Mouse (Mus musculus) E14TG2a.4 (cell line): ENCODE results near the gene Spg21.
A peak's percentile ranks its signal among the peaks of the same experiment; 100 is the strongest.

ENCODE experiments used
- H3K27me3 ChIP-seq: 2 replicates; pipeline ENCODE4 v1.6.1; 2014; ENCODE audit warnings: low read length, control low read depth; ENCODE audit not compliant: insufficient read depth
- H3K36me3 ChIP-seq: 2 replicates; pipeline ENCODE4 v1.6.1; 2014; ENCODE audit warnings: low read length, control low read depth; ENCODE audit not compliant: insufficient read depth
- H3K4me1 ChIP-seq: replicated peaks from 2 replicates; pipeline ENCODE4 v1.6.1; 2014; ENCODE audit warnings: low read depth, low read length, control low read depth
- H3K4me3 ChIP-seq: replicated peaks from 2 replicates; pipeline ENCODE4 v1.5.1; 2014; ENCODE audit warnings: mild to moderate bottlenecking, low read length
- H3K9me3 ChIP-seq: 2 replicates; pipeline ENCODE4 v1.6.1; 2014; ENCODE audit warnings: low read length, control low read depth
- CTCF ChIP-seq: conservative IDR thresholded peaks from 2 replicates; pipeline ENCODE4 v1.5.1; 2014; ENCODE audit warnings: low read length
- NANOG ChIP-seq: IDR thresholded peaks from 2 replicates; pipeline ENCODE4 v1.6.1; 2014; ENCODE audit warnings: borderline replicate concordance, low read length, mixed read lengths
- POU5F1 ChIP-seq: IDR thresholded peaks from 2 replicates; pipeline ENCODE4 v1.6.1; 2014; ENCODE audit warnings: low read length, borderline replicate concordance

Gene Spg21

DNA sequence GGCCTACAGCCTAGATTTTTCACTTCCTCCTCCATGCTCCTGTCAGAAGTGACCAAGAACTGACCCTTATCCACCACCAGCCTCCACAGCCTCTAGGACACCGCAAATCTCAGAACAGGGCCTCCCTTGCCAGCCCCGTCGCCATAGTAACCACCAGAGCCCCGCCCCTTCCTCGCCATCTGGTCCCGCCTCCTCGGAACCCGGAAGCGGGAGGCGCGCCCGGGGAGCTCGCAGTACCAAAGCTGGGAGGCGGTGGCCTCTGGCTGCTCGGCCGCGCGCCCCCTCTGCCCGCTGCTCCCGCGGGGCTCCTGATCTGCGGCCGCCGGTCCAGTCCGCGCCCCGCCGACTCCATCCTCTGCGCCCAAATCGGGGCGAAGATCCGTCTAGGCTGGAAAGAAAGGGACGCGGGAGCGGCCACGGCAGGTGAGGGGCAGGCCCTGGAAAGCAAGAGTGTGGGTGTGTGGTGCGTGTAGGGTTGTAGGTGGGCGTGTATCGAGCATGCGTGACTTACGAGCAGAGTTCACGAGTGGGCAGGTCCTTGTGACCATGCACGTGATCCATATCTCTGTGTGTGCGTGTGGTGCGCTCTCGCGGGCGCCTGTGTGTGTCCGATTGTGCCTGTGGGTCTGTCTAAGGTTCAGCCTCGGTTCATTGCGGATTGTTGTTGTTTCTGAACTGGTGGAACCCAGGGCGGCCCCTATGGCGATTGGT lies at the start of gene Spg21:
Gene Spg21, plus strand, starts transcription at position 216 of the 711 bp plus-strand sequence.
- H3K4me3 ChIP-seq, result peak within 1 kb of the TSS; percentile 95
- H3K9me3 ChIP-seq, result no peaks in the 10 kb centered on the region
- no peaks in the 10 kb centered on the region for H3K27me3 ChIP-seq
- peaks cover 10% of the 10 kb centered on the region for H3K36me3 ChIP-seq
- TF ChIP-seq NANOG, result no peak
- no peak for TF ChIP-seq POU5F1
- no peak for TF ChIP-seq CTCF
- H3K4me1 ChIP-seq, result peaks cover 16% of the 10 kb centered on the region

GRCm38 (mm10) chr9:65411326-65411725 lies 49.4 kb upstream of the Spg21 start:
- H3K4me3 ChIP-seq, result no peak overlapping the region
- H3K36me3 ChIP-seq, result no peaks in the 10 kb centered on the region
- H3K4me1 ChIP-seq, result 0 out of 2 replicates have a peak, but pooled peaks cover 5% of the 10 kb centered on the region
- peaks cover 21% of the 10 kb centered on the region for H3K27me3 ChIP-seq
- TF ChIP-seq CTCF, result no peak
- TF ChIP-seq NANOG, result no peak
- TF ChIP-seq POU5F1, result no peak
- no peaks in the 10 kb centered on the region for H3K9me3 ChIP-seq

GRCm38 (mm10) chr9:65417738-65418137 lies 43.0 kb upstream of the Spg21 start:
- Histone ChIP-seq H3K27me3 (peaks cover 6% of the 10 kb centered on the region), H3K4me3 (no peak overlapping the region), H3K36me3 (no peaks in the 10 kb centered on the region), H3K4me1 (0 out of 2 replicates have a peak, but pooled peaks cover 1% of the 10 kb centered on the region), H3K9me3 (no peaks in the 10 kb centered on the region)
- no peak for TF ChIP-seq NANOG
- TF ChIP-seq POU5F1, result no peak
- no peak for TF ChIP-seq CTCF

DNA sequence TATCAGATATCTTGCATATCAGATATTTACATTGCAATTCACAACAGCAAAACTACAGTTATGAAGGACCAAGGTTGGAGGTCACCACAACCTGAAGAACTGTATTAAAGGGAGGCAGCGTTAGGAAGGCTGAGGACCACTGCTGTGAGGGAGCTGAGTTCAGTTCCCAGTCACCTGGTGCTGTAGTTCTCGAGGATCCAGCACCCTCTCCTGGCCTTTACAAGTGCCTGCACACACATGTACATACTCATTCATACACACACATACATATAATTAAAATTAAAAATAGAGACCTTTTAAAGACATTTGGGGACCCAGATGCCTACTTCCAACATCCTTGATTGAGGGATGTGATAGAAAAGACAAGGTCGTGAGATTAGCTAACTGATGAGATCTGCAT lies 41.1 kb upstream of the Spg21 start:
- H3K27me3 ChIP-seq, result no peaks in the 10 kb centered on the region; the same call in 1 of the 2 replicates
- TF ChIP-seq POU5F1, result no peak
- TF ChIP-seq CTCF, result 0 out of 2 replicates have a peak, but pooled peaks have one; percentile 1
- peaks cover 15% of the 10 kb centered on the region for H3K4me1 ChIP-seq
- H3K4me3 ChIP-seq, result no peak overlapping the region
- H3K36me3 ChIP-seq, result no peaks in the 10 kb centered on the region
- no peaks in the 10 kb centered on the region for H3K9me3 ChIP-seq

DNA sequence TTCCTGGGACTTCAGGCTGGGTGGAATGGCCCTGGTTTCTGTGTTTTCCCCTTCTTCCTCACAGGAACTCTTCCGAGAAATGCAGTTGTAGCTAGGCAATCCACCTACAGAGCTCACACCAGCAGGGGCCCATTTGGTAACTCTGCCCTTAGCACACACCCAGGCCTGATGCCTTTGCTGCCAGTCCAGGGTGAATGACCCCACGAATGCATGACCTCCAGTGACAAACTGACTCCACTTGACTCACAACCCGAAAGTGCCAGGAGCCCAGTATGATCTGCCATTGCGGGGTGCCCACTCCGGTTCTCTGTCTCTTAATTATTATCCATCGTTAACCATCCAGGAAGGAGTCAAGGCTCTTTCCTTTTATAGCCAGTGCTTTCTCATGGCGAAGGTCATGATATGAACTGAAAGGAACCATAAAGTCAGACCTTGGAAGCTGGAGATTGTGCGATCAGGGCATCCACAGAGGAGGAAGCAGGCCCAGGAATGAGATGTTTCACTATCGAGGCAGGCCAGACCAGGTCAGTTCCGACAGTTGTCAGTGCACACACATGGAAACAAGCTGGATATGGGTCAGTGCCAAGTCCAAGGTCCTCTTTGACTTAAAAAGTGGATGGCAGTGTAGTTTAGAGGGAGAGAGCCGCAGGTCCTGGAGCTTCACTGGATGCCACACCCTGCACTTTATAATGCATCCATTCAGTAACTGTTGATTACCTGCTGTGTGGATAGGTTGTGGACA lies 37.8 kb upstream of the Spg21 start, which contains the start of gene Slc51b:
Gene Slc51b, minus strand, starts transcription at position 196 of the 742 bp plus-strand sequence.
- Histone ChIP-seq H3K4me1 (peaks cover 18% of the 10 kb centered on the region), H3K9me3 (no peaks in the 10 kb centered on the region), H3K36me3 (no peaks in the 10 kb centered on the region), H3K4me3 (no peak within 1 kb of the TSS), H3K27me3 (no peaks in the 10 kb centered on the region)
- TF ChIP-seq POU5F1, result no peak
- TF ChIP-seq NANOG, result no peak
- TF ChIP-seq CTCF, result no peak

DNA sequence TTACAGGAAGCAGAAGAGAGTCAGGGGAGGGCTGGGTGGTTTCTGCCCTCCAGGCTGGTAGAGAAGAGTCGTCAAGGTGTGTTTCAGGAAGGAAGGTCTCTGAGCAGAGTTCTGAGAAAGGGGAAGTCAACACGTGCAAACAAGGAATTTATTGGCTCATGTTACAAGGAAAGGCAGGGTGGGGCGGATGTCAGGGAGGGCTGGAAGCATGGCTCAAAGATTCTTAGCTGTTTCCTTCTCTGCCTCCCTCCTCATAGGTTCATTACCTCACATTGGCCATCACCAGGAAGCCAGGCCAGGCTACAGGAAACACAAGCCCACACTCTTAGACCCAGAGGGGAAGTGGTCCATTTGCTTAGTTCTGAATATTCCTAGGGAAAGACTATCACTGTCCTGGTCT lies 36.4 kb upstream of the Spg21 start:
- Histone ChIP-seq H3K4me1 (peaks cover 18% of the 10 kb centered on the region), H3K36me3 (no peaks in the 10 kb centered on the region), H3K4me3 (no peak overlapping the region), H3K9me3 (no peaks in the 10 kb centered on the region), H3K27me3 (no peaks in the 10 kb centered on the region)
- TF ChIP-seq POU5F1 (no peak), CTCF (no peak), NANOG (no peak)

DNA sequence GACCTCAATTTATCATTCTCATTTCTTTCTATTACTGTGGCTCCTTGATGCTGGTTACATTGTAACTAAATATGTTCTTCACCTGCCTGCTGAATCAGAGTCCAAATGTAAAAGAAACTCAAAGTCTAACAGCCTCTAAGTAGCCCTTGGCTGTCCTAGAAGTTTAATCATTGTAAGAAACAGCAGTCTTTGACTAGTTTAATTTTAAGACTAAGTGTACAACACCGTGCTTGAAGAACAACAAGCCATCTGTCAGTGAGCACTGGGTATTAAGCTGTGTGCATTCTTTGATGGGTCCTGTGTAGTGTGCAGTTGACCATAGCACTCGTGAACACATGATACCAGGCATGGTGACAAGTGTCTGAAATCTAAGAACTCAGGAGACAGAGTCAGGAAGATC lies 33.2 kb upstream of the Spg21 start:
- Histone ChIP-seq H3K36me3 (no peaks in the 10 kb centered on the region), H3K4me1 (peaks cover 24% of the 10 kb centered on the region), H3K27me3 (no peaks in the 10 kb centered on the region), H3K4me3 (no peak overlapping the region), H3K9me3 (no peaks in the 10 kb centered on the region)
- TF ChIP-seq POU5F1 (no peak), NANOG (no peak), CTCF (no peak)

DNA sequence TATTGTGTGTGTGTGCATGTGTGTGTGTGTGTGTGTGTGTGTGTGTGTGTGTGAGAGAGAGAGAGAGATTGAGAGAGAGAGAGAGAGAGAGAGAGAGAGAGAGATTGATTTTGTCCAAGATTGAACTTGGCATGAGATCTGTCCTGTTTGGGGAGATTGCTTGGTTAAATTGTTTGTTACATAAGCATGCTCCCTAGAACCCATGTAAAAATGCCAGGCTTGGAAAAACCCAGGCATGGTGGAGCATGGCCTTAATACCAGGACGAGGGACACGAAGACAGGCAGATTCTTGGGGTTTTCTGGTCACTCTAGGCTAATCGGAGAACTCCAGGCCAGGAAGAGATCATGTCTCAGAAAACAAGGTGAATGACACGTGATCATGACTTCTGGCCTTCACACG lies 32.7 kb upstream of the Spg21 start:
- peaks cover 20% of the 10 kb centered on the region for H3K4me1 ChIP-seq
- TF ChIP-seq CTCF (no peak), POU5F1 (no peak), NANOG (no peak)
- peaks cover 2% of the 10 kb centered on the region; the same call in 1 of the 2 replicates for H3K27me3 ChIP-seq
- no peaks in the 10 kb centered on the region for H3K36me3 ChIP-seq
- H3K9me3 ChIP-seq, result no peaks in the 10 kb centered on the region
- no peak overlapping the region for H3K4me3 ChIP-seq
